Mouse (Mus musculus) cerebellum, adult 2 months (tissue): Measurements from ENCODE around the gene Vars2. TPM values are rescaled to one million over a fixed set of nuclear protein-coding genes. Genes with fewer than 3 reads are reported as not detected.
A peak's percentile ranks its signal among the peaks of the same experiment; 100 is the strongest.

ENCODE experiments used
- DNase-seq, 2 experiments: peaks; one replicate each; pipeline ENCODE4 v3.0.0; 2021
- H3K27ac ChIP-seq: fragments of 200-500 bp; 2 replicates; pipeline ENCODE4 v1.5.1; 2012; ENCODE audit warnings: low read length, control low read depth, inconsistent platforms; ENCODE audit not compliant: insufficient read depth
- H3K27me3 ChIP-seq: fragments of 200-500 bp; 2 replicates; pipeline ENCODE4 v1.6.1; 2012; ENCODE audit warnings: inconsistent platforms, mild to moderate bottlenecking, low read length, moderate library complexity; ENCODE audit not compliant: control insufficient read depth, insufficient read depth
- H3K4me1 ChIP-seq: fragments of 200-500 bp; 2 replicates; pipeline ENCODE4 v1.6.1; 2011; ENCODE audit warnings: low read length; ENCODE audit not compliant: control insufficient read depth, insufficient read depth
- H3K4me3 ChIP-seq: fragments of 200-500 bp; replicated peaks from 2 replicates; pipeline ENCODE3; 2011; ENCODE audit warnings: mild to moderate bottlenecking, low read depth, low read length, control low read depth; ENCODE audit not compliant: insufficient read depth
- CTCF ChIP-seq: fragments of 200-500 bp; IDR thresholded peaks from 2 replicates; pipeline ENCODE4 v1.5.1; 2011; ENCODE audit warnings: low read depth, mild to moderate bottlenecking, control low read depth, low read length, moderate library complexity, borderline replicate concordance; ENCODE audit not compliant: insufficient read depth
- POLR2A ChIP-seq: fragments of 200-500 bp; IDR thresholded peaks from 2 replicates; pipeline ENCODE4 v1.6.1; 2011; ENCODE audit warnings: low read length, control low read depth, borderline replicate concordance; ENCODE audit not compliant: insufficient read depth
- WGBS: fragments of 180-500 bp; shearing (Covaris S2); methylation state at CpG from one replicate; pipeline ENCODE4 v1.1.7; 2018; 5-methylcytosine and 5-hydroxymethylcytosine counted together
- polyA plus RNA-seq: library from polyadenylated mRNA; depleted of rRNA; stranded (reverse); fragments of >200 nt; gene quantifications from 2 replicates; pipeline ENCODE4 v1.2.3, GENCODE M21; 2012

The Vars2 gene
- polyA plus RNA-seq, 1 experiment, result 35.9 TPM

GRCm38 (mm10) chr17:35704621-35705464 is 37.5 kb upstream of the Vars2 start, which contains the start of gene Ddr1:
TSS of gene Ddr1 (minus strand) at chr17:35704621.
- WGBS, result 17% methylated on average over 19 of the region's 19 CpGs
- Histone ChIP-seq H3K4me1 (peaks cover 18% of the 10 kb centered on the region), H3K4me3 (peak within 1 kb of the TSS; percentile 17), H3K27me3 (no peaks in the 10 kb centered on the region), H3K27ac (peak within 1 kb of the TSS; percentile 56; the same call in 1 of the 2 replicates)
- peak in 1 of 2 experiments; percentile 44 for DNase-seq
- TF ChIP-seq CTCF (no peak), POLR2A (no peak)

- TF ChIP-seq CTCF (no peak), POLR2A (no peak)
- Histone ChIP-seq H3K4me3 (peak overlapping the region; percentile 17), H3K27me3 (no peaks in the 10 kb centered on the region), H3K4me1 (peaks cover 18% of the 10 kb centered on the region), H3K27ac (peak overlapping the region; percentile 31; the same call in 1 of the 2 replicates)
- 33% methylated on average over 14 of the region's 14 CpGs for WGBS
- DNase-seq, result no peak
These were observed 36.4 kb upstream of the Vars2 start for GRCm38 (mm10) chr17:35703751-35704271.

GRCm38 (mm10) chr17:35703065-35703464 is 35.7 kb upstream of the Vars2 start:
- Histone ChIP-seq H3K4me1 (peaks cover 23% of the 10 kb centered on the region), H3K27ac (no peak overlapping the region), H3K4me3 (no peak overlapping the region), H3K27me3 (no peaks in the 10 kb centered on the region)
- WGBS, result 44% methylated on average over 2 of the region's 2 CpGs
- no peak for DNase-seq
- TF ChIP-seq POLR2A (no peak), CTCF (no peak)

- peak overlapping the region; percentile 87 for H3K27ac ChIP-seq
- H3K4me1 ChIP-seq, result peaks cover 25% of the 10 kb centered on the region
- no peak for TF ChIP-seq CTCF
- TF ChIP-seq POLR2A, result no peak
- 38% methylated on average over 4 of the region's 4 CpGs for WGBS
- no peak for DNase-seq
- no peak overlapping the region for H3K4me3 ChIP-seq
- no peaks in the 10 kb centered on the region for H3K27me3 ChIP-seq
These were observed 35.2 kb upstream of the Vars2 start for GRCm38 (mm10) chr17:35702605-35703004.

- no peaks in the 10 kb centered on the region for H3K27me3 ChIP-seq
- peak overlapping the region; percentile 87 for H3K27ac ChIP-seq
- 9% methylated on average over 16 of the region's 16 CpGs for WGBS
- DNase-seq, result peak; percentile 74 to 75
- TF ChIP-seq CTCF (no peak), POLR2A (peak; percentile 27; the same call in 1 of the 2 replicates)
- peak overlapping the region; percentile 88 for H3K4me3 ChIP-seq
- peaks cover 29% of the 10 kb centered on the region for H3K4me1 ChIP-seq
These were observed 34.6 kb upstream of the Vars2 start for GRCm38 (mm10) chr17:35701978-35702461.

GRCm38 (mm10) chr17:35701203-35701977 is 34.0 kb upstream of the Vars2 start:
- peak overlapping the region; percentile 87 for H3K27ac ChIP-seq
- peaks cover 35% of the 10 kb centered on the region for H3K4me1 ChIP-seq
- under 1% methylated on average over 16 of the region's 16 CpGs for WGBS
- H3K27me3 ChIP-seq, result no peaks in the 10 kb centered on the region
- peak; percentile 74 to 75 for DNase-seq
- TF ChIP-seq CTCF (no peak), POLR2A (peak; percentile 82; the same call in 1 of the 2 replicates)
- H3K4me3 ChIP-seq, result peak overlapping the region; percentile 88

GRCm38 (mm10) chr17:35700371-35700961 is 33.1 kb upstream of the Vars2 start:
- Histone ChIP-seq H3K27me3 (no peaks in the 10 kb centered on the region), H3K27ac (peak overlapping the region; percentile 87), H3K4me1 (peaks cover 35% of the 10 kb centered on the region), H3K4me3 (peak overlapping the region; percentile 88)
- peak; percentile 89 for DNase-seq
- WGBS, result 1% methylated on average over 58 of the region's 66 CpGs
- TF ChIP-seq POLR2A (peak; percentile 52), CTCF (no peak)
